Mouse (Mus musculus) ES-Bruce4 (cell line): ENCODE results near the gene Scamp4.

Source experiments
- CTCF ChIP-seq: IDR thresholded peaks from one replicate; pipeline ENCODE4 v1.8.1; 2011; ENCODE audit warnings: low read depth, low read length
- EP300 ChIP-seq: IDR thresholded peaks from 2 replicates; pipeline ENCODE4 v1.6.1; 2011; ENCODE audit warnings: low read depth, low read length; ENCODE audit not compliant: insufficient read depth
- POLR2A ChIP-seq: IDR thresholded peaks from one replicate; pipeline ENCODE4 v1.8.1; 2011; ENCODE audit warnings: low read length; ENCODE audit not compliant: insufficient read depth

DNA sequence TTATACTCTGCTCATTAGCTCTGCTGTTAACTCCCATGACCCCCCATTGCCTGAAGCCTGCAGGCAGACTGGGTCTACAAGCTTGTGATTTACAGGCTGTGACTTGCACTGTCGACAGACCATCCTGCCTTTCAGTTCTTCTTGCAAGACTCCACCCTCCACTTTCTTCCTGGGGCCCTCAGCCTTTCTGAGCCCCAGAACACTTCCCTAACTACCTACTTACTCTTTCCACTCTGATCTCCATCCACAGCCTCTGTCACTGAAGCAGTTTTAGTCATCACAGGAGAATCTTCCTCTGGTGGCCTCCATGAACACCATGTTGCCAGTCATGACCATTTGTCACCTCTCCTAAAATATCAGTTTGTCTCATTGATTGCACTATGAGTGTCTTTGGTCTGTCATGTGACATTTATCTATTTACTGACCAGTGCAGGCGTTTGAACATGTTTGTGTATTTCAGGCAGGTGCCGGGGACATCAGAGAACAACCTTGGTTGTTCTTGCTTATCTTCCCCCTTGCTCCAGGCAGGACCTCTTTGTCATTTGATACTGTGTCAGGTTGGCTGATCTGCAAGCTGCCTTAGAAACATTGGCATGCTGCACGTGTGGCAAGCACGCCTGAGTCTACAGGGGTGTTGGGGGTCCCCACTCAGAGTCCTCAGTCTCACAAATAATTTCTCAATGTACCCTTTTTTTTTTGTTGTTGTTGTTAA lies 61.0 kb downstream of the Scamp4 start:
- TF ChIP-seq CTCF (no peak), EP300 (no peak), POLR2A (no peak)
